Mouse (Mus musculus): ENCODE results near the gene Gm44965. TPM values are rescaled to one million over a fixed set of nuclear protein-coding genes. Genes with fewer than 3 reads are reported as not detected.

Gm44965 gene
- polyA plus RNA-seq, 1 experiment from 2014 or later, result 1.2 TPM

DNA sequence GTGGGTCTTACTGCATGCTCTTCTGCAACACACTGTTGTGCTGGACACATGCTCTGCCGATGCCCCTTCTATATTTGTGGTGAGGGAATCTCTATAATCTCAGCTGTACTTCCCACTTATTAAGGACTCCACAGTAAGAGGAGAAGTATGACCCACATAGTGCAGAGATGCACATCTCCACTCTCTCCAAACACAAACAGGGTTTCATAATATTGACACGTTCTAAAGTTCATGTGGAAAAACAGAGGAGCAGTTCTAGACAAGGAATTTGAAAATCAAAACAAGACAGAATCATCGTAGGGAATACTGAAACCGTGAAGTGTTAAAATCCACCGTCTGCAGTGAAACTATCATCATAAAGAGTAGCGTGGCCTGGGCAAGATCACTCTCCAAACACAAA, 1.9 kb upstream of the Gm44965 start:
- peaks cover 29% of the 10 kb centered on the region for H3K4me1 ChIP-seq (replicated peaks)
- H3K9me3 ChIP-seq, result peaks cover 13% of the 10 kb centered on the region
- WGBS, result 91% methylated on average over 6 of the region's 6 CpGs
- no peak overlapping the region for H3K27ac ChIP-seq
- no peaks in the 10 kb centered on the region for H3K27me3 ChIP-seq (ENCODE audit: insufficient read depth, poor library complexity, severe bottlenecking)
- DNase-seq (ENCODE audit: low spot score), result no peak
- peaks cover 19% of the 10 kb centered on the region for H3K36me3 ChIP-seq
- H3K4me3 ChIP-seq, result no peak overlapping the region

DNA sequence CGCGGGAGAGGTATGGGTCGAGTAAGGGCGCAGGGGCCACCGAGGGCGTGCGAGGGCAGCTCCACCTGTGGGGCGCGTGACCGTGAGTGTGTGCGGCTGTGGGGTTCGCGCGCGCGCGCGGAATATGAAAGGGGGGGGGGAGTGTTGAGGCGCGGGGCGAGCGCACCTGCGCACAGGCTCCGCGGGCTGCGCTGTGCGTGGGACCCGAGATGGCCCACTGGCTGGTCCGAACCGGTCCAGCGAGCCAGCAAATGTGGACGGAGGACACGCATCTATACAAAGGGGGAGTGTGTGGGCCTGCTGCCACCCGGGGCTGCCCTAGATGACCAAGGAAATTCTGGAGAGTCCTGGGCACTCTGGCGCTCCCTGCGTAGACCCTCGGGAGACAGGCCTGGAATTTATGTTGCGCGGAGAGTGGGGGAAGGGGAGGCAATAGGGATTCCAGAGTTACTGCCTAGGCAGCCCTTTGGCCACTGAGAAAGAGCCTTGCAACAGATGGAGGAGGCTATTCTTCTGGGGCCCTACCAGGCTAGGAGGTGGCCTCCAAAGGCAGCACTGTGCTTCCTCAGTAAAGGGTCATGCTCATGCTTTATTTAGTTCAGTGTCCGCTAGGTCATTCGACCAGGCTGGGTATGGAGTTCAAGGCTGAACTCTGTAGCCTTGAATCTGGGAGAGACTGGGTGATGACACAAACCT, 450 bp downstream of the Gm44965 start:
- Histone ChIP-seq H3K9me3 (peaks cover 25% of the 10 kb centered on the region), H3K27me3 (ENCODE audit: insufficient read depth, poor library complexity, severe bottlenecking) (no peaks in the 10 kb centered on the region), H3K27ac (peak overlapping the region; percentile 98), H3K4me3 (peak overlapping the region; percentile 92), H3K4me1 (replicated peaks) (peaks cover 30% of the 10 kb centered on the region), H3K36me3 (peaks cover 42% of the 10 kb centered on the region)
- under 1% methylated on average over 41 of the region's 41 CpGs for WGBS
- peak; percentile 71 for DNase-seq (ENCODE audit: low spot score)

DNA sequence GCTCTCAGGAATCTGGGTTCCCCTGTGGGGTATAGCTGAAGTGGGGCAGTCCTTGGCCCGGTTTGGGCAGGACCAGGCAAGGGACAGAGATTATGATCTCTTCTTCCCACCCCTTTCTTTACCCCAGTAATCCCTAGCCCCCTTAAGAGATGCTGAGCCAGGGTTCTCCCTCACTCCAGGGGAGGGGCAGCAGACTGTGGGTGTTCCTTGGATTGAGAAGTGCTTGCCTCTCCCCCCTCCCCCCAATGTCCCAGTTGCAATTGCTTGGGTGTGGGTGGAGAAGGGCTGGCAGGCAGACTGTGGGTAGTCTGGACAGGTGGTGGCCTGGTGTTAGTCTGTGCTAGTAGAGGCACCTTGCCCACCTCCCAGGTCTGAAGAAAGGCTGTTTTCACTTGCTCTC, 1.5 kb downstream of the Gm44965 start:
- no peak for DNase-seq (ENCODE audit: low spot score)
- WGBS, result 59% methylated on average over 1 of the region's 1 CpGs
- H3K27me3 ChIP-seq (ENCODE audit: insufficient read depth, poor library complexity, severe bottlenecking), result no peaks in the 10 kb centered on the region
- H3K4me1 ChIP-seq (replicated peaks), result peaks cover 30% of the 10 kb centered on the region
- H3K9me3 ChIP-seq, result peaks cover 25% of the 10 kb centered on the region
- H3K4me3 ChIP-seq, result peak overlapping the region; percentile 92
- H3K36me3 ChIP-seq, result peaks cover 53% of the 10 kb centered on the region
- H3K27ac ChIP-seq, result peak overlapping the region; percentile 98

DNA sequence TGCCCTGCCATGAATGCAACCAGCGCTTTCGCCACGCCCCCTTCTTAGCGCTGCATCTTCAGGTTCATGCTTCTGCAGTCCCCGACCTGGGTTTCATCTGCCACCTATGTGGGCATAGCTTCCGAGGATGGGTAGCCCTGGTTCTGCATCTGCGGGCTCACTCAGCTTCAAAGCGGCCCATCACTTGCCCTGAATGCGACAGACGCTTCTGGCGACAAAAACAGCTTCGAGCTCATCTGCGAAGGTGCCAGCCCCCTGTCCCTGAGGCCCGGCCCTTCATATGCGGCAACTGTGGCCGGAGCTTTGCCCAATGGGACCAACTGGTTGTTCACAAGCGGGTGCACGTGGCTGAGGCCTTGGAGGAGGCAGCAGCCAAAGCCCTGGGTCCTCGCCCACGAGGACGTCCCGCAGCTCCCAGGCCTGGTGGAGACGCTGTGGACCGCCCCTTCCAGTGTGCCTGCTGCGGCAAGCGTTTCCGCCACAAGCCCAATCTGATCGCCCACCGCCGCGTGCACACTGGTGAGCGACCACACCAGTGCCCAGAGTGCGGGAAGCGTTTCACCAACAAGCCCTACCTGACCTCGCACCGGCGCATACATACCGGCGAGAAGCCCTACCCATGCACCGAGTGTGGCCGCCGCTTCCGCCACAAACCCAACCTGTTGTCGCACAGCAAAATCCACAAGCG, 2.9 kb downstream of the Gm44965 start:
- Histone ChIP-seq H3K4me3 (peak overlapping the region; percentile 0; the same call in 1 of the 2 replicates), H3K27ac (no peak overlapping the region), H3K9me3 (peaks cover 25% of the 10 kb centered on the region), H3K36me3 (peaks cover 56% of the 10 kb centered on the region), H3K27me3 (ENCODE audit: insufficient read depth, poor library complexity, severe bottlenecking) (no peaks in the 10 kb centered on the region), H3K4me1 (replicated peaks) (peaks cover 41% of the 10 kb centered on the region)
- 97% methylated on average over 45 of the region's 45 CpGs for WGBS
- DNase-seq (ENCODE audit: low spot score), result no peak

DNA sequence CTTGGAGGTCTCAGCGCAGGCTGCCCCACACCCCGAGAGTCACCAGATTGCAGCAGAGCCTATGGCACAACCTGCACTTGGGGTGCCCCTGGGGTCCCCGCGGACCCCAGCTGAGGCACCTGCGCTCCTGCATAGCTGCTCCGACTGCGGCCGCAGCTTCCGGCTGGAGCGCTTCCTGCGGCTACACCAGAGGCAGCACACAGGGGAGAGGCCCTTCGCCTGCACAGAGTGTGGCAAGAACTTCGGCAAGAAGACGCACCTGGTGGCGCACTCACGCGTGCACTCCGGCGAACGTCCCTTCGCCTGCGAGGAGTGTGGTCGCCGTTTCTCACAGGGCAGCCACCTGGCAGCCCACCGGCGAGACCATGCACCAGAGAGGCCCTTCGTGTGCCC, 3.5 kb downstream of the Gm44965 start:
- Histone ChIP-seq H3K27me3 (ENCODE audit: insufficient read depth, poor library complexity, severe bottlenecking) (no peaks in the 10 kb centered on the region), H3K4me1 (replicated peaks) (peaks cover 42% of the 10 kb centered on the region), H3K27ac (no peak overlapping the region), H3K4me3 (peak overlapping the region; percentile 0; the same call in 1 of the 2 replicates), H3K9me3 (peaks cover 25% of the 10 kb centered on the region), H3K36me3 (peaks cover 56% of the 10 kb centered on the region)
- no peak for DNase-seq (ENCODE audit: low spot score)
- 97% methylated on average over 27 of the region's 27 CpGs for WGBS

DNA sequence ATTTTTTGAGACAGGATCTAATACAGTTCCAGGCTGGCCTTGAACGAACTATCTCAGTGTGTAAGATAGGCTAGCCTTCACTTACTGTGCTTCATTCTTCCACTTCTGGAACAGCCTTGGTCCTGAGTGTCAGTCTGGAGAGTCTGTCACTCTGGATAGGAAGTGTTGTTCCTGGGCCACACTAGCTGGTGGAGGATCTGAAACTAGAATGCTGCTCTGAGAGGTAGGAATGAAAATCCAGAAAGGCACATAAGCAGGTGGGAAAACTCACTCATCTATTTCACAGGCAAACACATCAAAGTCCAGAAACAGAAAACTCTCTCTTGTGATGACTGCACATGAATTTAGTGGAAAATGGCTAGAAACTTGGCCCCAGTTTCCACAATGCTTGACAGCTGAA, 6.9 kb downstream of the Gm44965 start:
- Histone ChIP-seq H3K4me1 (replicated peaks) (peaks cover 30% of the 10 kb centered on the region), H3K4me3 (no peak overlapping the region), H3K9me3 (peaks cover 25% of the 10 kb centered on the region), H3K27ac (0 out of 2 replicates have a peak overlapping the region, but pooled peaks have one; percentile 96), H3K27me3 (ENCODE audit: insufficient read depth, poor library complexity, severe bottlenecking) (no peaks in the 10 kb centered on the region), H3K36me3 (peaks cover 50% of the 10 kb centered on the region)
- 91% methylated on average over 1 of the region's 1 CpGs for WGBS
- no peak for DNase-seq (ENCODE audit: low spot score)

DNA sequence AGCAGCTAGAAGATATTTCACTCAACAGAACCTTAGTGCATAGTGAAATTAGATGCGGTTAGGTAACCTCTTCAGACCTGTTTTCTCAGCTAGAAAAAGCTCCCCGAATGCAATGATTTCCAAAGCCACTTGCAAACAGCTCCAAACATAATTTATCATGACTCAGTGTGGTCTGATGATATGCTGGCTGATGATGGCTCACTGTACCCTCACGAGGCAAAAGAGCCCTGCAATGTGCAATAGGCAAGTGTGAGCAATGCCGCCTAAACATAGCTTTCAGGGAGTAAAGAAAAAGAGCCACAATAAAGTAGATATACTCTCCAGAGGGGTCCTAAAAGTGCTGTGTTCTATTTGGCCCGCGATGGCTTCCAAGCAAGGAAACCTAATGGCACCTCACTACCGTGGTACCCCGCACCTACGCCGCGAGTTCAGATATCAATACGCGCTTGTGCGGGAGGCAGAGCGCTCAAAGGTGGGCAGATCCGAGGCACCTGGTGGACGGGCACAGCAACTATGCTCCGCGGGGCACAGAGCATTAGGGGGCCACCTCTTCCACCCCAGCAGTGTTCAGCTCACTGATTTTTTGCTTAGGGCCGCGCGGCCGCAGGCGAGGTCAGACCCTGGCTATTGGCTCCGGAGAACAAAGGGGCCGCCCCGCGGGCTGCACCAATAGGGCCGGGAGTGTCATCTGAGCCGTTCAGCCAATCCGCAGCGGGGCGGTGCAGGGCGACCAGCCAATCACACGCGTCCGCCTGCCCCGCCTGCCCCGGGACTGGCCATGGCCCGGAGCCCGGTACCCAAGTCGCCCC, 7.7 kb downstream of the Gm44965 start, which contains the start of gene Zfp775:
Gene Zfp775 (plus strand): TSS at position 793 of the 809 bp plus-strand sequence.
- Histone ChIP-seq H3K4me1 (replicated peaks) (peaks cover 28% of the 10 kb centered on the region), H3K9me3 (peaks cover 16% of the 10 kb centered on the region), H3K36me3 (peaks cover 41% of the 10 kb centered on the region), H3K27ac (peak within 1 kb of the TSS; percentile 96), H3K27me3 (ENCODE audit: insufficient read depth, poor library complexity, severe bottlenecking) (no peaks in the 10 kb centered on the region), H3K4me3 (peak within 1 kb of the TSS; percentile 68)
- 5% methylated on average over 42 of the region's 42 CpGs for WGBS
- DNase-seq (ENCODE audit: low spot score), result peak; percentile 96

DNA sequence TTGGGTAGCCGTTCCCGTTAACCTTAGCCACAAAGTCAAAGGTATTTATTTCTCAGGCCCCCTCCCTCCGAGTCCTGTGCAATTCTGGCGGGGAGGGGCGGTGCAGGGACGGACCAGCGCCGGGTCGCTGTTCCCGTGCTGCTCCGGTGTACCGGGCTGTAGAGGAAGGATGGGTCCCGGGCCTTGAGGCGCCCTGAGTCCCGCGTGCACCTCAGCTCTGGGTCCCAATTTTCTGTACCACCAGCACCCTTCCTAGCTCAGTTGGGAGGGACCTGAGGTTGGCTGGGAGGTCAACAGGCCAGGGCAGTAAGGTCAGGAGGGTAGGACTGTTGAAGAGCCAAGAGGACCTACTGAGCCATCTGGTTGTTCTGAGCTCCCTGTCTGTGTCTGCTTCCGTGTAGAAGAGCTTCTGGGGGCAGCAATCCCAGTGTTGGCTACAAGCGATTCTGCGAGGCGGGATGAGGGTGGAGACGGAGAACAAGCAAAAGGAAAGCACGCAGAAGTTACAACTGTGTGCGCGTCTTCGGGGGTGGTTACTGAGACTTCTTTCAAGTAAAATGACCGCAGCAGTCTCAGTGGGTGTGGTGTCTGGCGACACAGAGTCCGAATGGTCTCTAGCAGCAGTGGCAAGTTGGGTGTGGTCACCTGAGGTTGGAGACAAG, 8.5 kb downstream of the Gm44965 start:
- Histone ChIP-seq H3K27me3 (ENCODE audit: insufficient read depth, poor library complexity, severe bottlenecking) (no peaks in the 10 kb centered on the region), H3K27ac (peak overlapping the region; percentile 96), H3K4me3 (peak overlapping the region; percentile 68), H3K9me3 (peaks cover 9% of the 10 kb centered on the region), H3K4me1 (replicated peaks) (peaks cover 28% of the 10 kb centered on the region), H3K36me3 (peaks cover 34% of the 10 kb centered on the region)
- no peak for DNase-seq (ENCODE audit: low spot score)
- 3% methylated on average over 28 of the region's 28 CpGs for WGBS

DNA sequence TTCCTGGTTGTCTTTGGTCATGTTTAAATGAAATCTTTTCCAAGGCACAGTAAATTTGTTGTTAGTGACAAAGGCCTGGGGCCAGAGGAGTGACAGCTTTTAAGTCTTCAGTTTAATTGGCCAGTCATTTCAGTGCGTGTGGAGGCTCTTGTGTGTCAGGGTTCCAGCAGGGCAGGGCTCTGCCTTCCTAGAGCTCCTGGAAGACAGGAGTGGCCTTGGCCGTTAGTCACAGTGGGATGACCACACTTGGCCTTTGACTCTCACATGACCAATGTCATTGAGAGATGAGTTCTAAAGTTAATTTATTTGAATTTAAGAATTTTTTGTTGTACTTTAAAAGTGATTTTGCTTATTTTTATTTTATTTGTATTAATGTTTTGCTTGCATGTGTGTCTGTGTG, 14.4 kb downstream of the Gm44965 start:
- H3K36me3 ChIP-seq, result peaks cover 7% of the 10 kb centered on the region
- H3K4me1 ChIP-seq (replicated peaks), result 0 out of 2 replicates have a peak, but pooled peaks cover 11% of the 10 kb centered on the region
- H3K27ac ChIP-seq, result no peak overlapping the region
- H3K9me3 ChIP-seq, result no peaks in the 10 kb centered on the region
- no peaks in the 10 kb centered on the region for H3K27me3 ChIP-seq (ENCODE audit: insufficient read depth, poor library complexity, severe bottlenecking)
- DNase-seq (ENCODE audit: low spot score), result no peak
- WGBS, result 64% methylated on average over 2 of the region's 2 CpGs
- H3K4me3 ChIP-seq, result no peak overlapping the region

DNA sequence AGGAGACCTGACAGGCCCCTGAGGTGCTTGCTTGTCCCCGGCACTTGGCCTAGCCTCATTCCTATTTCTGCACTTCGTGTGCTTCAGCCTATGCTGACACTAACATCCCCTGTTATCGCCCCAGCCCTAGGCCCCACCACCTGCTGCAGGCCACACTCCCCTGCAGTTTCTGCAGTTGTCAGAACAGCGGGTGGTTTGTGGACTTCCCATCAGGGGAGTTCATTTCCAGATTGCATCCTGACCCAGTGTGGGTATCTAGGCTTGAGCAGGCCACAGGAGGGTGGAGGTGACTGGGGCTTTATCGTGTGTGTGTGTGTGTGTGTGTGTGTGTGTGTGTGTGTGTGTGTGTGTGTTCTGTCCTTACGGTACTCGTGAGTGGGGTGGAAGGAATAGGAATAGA, 15.8 kb downstream of the Gm44965 start:
- H3K27ac ChIP-seq, result no peak overlapping the region
- H3K4me1 ChIP-seq (replicated peaks), result 0 out of 2 replicates have a peak, but pooled peaks cover 11% of the 10 kb centered on the region
- no peak overlapping the region for H3K4me3 ChIP-seq
- no peak for DNase-seq (ENCODE audit: low spot score)
- 51% methylated on average over 7 of the region's 7 CpGs for WGBS
- H3K9me3 ChIP-seq, result peaks cover 3% of the 10 kb centered on the region; the same call in 1 of the 2 replicates
- H3K36me3 ChIP-seq, result peaks cover 21% of the 10 kb centered on the region
- no peaks in the 10 kb centered on the region for H3K27me3 ChIP-seq (ENCODE audit: insufficient read depth, poor library complexity, severe bottlenecking)

DNA sequence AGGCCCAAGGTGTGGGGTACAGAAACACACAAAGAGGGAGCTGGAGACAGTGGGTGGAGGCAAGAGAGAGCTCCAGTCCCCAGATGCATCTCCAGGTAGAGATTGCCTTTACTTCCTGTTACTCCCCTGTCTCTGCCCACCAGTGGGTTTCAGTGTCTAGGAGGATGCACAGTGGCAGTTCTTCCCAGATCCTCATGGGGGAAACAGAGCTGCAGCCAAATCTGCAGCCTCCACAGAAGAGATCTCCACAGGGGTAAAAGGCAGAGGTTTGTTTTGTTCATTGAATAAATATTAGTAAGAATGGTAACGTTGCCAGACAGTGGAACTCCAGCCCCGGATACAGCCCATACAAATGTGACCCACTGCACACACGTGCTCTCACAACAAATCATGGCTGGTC, 16.9 kb downstream of the Gm44965 start:
- no peak overlapping the region for H3K27ac ChIP-seq
- WGBS, result 90% methylated on average over 3 of the region's 3 CpGs
- peaks cover 3% of the 10 kb centered on the region; the same call in 1 of the 2 replicates for H3K9me3 ChIP-seq
- DNase-seq (ENCODE audit: low spot score), result no peak
- H3K36me3 ChIP-seq, result peaks cover 30% of the 10 kb centered on the region
- no peaks in the 10 kb centered on the region for H3K27me3 ChIP-seq (ENCODE audit: insufficient read depth, poor library complexity, severe bottlenecking)
- H3K4me1 ChIP-seq (replicated peaks), result 0 out of 2 replicates have a peak, but pooled peaks cover 11% of the 10 kb centered on the region
- H3K4me3 ChIP-seq, result no peak overlapping the region

DNA sequence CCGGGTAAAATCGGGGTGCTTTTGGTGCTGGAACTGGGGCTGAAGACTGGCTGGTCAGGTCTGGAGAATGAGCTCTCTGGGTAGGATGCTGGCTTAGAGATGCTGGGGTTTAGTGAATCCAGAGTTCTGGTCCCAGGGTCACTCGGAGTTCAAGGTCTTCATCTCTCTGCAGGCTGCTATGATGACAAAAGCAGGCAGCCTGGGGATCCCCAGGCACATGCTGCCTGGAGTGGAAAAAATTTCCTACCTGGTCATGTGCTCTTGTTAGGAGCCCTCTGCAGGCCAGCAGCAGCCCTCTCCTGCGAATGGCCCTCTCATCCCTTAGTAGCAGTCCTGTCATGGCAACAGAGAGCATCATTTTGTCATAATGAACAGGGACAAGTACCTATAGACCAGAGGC, 19.7 kb downstream of the Gm44965 start:
- H3K9me3 ChIP-seq, result peaks cover 3% of the 10 kb centered on the region; the same call in 1 of the 2 replicates
- H3K4me3 ChIP-seq, result no peak overlapping the region
- no peak overlapping the region for H3K27ac ChIP-seq
- DNase-seq (ENCODE audit: low spot score), result no peak
- 91% methylated on average over 4 of the region's 4 CpGs for WGBS
- H3K4me1 ChIP-seq (replicated peaks), result 0 out of 2 replicates have a peak, but pooled peaks cover 11% of the 10 kb centered on the region
- H3K36me3 ChIP-seq, result peaks cover 38% of the 10 kb centered on the region
- H3K27me3 ChIP-seq (ENCODE audit: insufficient read depth, poor library complexity, severe bottlenecking), result no peaks in the 10 kb centered on the region
